Mouse (Mus musculus): ENCODE results near the gene Ppp1r18. TPM values are rescaled to one million over a fixed set of nuclear protein-coding genes. Genes with fewer than 3 reads are reported as not detected.

Gene Ppp1r18
- total RNA-seq, 1 experiment from 2014 or later = 36.8 TPM

DNA sequence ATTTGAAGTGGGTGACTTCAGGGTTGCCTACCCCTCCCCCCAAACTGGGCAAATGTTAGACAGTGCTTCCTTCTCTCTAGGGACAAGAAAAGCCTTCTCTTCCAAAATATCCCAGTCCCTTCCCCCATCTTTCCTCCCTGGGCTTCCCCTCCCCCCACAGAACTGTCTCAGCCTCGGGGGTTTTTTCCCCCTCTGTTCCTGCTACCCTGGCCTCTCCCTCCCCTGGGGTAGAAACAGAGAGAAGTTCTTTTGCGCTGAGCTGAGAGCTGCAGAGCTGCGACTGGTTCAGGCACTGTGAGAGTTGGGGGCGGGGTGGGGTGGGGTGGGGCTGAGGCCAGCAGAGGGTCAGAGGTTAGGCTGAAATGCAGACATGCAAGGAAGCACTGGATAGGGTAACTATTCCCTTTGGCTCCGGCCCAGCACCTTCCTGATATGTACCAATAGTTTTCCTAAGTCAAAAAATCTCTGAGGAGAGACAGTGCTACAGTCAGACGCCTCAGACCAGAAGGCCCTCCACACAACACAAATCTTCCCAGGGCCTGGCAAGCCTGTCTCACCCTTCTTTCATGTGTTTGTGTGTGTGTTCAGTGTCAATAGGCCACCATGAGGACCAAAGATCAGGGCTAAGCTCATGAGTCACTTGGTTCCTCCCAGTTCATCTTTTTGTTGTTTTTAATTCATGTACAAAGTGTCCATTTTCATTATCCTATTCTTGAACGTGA is 4.1 kb downstream of the Ppp1r18 start:
- DNase-seq = peak; percentile 57

- peak; percentile 62 for DNase-seq
Measured at GRCm38 (mm10) chr17:35870151-35870883, 4.9 kb downstream of the Ppp1r18 start.

GRCm38 (mm10) chr17:35870884-35871696 is 5.7 kb downstream of the Ppp1r18 start:
- no peak for DNase-seq

- peak; percentile 94 for DNase-seq
Measured at GRCm38 (mm10) chr17:35873774-35874519, 8.6 kb downstream of the Ppp1r18 start.

DNA sequence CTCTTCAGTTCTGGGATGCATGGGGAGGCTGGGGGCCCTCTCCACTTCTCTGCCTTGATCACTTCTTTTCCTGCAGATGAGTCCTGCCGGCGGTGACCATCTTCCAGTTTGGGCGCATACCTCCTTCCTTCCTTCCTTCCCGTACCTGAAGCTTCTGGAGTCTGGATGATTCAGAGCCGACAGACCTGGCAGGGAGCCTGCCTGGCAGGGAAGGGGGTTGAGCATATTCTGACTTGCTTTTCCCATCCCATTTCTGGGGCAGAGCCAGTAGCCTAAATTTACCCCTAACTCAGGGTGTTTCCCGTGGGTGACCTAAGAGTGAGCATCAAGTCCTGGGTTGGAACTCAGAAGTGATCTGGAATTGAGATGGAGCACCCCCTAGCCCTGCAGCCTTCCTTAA is 9.3 kb downstream of the Ppp1r18 start:
- no peak for DNase-seq

GRCm38 (mm10) chr17:35879245-35880057 is 14.1 kb downstream of the Ppp1r18 start, which contains the start of gene Dhx16:
Dhx16 (plus strand) TSS chr17:35879819.
- DNase-seq = peak; percentile 95

DNA sequence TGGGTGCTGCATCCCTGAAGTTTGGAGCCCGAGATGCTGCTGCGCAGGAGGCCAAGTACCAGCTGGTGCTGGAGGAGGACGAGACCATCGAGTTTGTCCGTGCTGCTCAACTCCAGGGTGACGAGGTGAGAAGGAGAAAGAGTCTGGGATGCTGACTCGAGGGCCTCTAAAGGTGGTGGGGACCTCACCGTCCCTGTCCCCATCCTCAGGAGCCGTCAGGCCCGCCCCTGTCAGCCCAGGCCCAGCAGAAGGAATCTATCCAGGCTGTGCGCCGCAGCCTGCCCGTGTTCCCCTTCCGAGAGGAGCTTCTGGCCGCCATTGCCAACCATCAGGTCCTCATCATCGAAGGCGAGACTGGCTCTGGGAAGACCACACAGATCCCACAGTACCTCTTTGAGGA is 17.5 kb downstream of the Ppp1r18 start:
- DNase-seq = no peak

GRCm38 (mm10) chr17:35883777-35884176 is 18.4 kb downstream of the Ppp1r18 start:
- no peak for DNase-seq

GRCm38 (mm10) chr17:35887725-35888124 is 22.3 kb downstream of the Ppp1r18 start:
- no peak for DNase-seq

DNA sequence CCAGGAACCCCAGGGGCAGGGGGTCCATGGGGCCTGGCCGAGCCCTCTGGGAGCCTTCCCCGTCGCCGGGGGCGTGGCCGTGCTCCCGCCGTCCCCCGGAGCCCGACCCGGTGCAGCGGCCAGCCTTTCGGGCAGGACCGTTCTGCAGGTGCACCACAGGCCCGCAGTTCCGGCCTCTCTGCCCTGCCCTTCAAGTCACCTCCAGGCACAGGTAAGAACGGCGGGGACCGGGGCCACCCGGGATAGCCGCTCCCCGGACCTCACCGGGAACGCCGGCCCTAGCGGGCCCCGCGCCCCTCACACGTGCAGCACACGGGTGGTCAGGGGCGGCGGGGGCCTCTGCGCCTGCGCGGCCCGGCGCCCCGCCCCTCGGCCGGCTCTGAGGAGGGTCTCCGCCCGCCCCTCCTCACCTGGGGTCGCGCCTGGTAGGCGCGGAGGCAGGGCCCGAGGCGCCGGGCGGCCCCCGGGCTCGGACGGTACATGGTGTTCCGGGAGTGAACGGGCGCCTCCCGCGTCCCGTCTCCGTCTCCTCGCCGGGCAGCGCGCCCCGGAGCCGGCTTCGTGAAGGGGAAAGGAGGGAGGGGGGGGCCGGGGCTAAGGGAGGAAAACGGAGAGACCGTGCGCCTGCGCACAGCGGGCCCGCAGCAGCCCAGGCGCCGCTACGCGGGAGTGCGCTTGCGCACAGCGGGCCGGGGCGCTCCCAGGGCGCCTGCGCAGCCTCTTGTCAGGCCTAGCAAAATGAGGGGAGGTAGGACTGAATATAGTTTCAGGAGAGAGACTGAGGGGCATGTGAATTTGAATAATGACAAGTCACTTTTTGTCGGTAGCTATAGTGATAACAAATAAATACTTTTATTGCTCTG is 31.6 kb downstream of the Ppp1r18 start, which contains the start of gene 2310061I04Rik:
2310061I04Rik (minus strand) TSS at position 651 of the 863 bp plus-strand sequence.
- DNase-seq = peak; percentile 93

DNA sequence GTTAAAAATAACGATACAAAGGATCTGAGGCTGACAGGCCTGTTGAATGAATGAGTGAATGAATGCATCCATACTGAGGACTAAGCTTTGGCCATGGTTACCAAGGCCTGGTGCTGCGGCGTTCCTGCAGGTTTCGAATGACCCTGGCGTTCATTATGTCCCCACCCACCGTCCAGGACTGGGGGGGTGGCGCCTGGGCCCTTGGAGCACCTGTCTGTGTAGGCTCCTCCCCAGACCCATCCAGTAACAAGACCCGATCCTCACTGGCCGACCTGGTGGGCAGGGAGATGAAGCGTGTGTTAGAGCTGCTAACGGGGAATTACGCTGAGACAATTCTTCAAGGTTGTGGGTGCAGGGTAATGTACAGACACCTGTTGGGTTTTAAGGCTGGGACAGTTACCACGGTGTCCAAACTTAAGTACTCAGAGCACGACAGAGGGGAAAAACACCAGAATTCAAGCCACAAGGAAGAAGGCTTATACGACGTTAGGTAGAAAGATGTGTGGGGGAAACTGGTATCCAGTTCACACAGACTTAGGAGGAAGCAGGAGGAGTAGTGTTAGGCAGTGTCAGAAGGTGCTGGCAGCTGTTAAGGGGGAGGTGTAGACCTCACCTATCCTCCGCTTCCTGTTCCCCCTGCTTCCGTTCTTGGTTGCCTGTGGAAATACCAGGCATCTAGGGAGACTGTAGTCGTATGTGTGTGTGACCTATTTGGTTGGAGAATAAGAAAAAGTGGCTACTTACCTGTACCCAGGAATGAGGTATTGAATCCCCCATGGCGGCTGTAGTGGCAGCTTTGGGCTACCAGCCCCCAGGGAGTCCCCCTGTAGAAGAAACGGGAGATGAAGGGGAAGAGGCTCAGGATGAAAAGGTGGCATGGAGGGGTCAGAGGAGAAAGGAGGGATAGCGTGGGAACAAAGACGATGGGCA is 32.5 kb downstream of the Ppp1r18 start:
- DNase-seq = no peak

GRCm38 (mm10) chr17:35900636-35901035 is 35.2 kb downstream of the Ppp1r18 start:
- no peak for DNase-seq

GRCm38 (mm10) chr17:35903343-35903991 is 38.1 kb downstream of the Ppp1r18 start:
- no peak for DNase-seq

DNA sequence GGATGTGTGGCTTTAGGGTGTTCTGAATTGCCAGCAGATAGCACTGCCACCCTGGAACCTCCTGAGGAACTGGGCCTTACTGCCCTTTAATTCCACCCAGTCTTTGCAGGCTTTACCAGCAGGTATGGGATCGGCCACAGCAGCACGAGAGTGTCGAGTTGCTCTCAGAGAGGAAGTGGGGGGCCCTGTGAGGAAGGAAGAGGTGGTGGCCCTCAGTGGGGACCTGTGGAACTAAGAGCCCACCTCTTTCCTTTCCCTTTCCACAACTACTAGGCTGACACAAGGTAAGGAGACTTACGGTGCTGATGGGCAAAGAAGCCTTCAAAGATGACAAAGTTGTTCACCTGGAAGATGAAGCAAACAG is 38.6 kb downstream of the Ppp1r18 start:
- no peak for DNase-seq

GRCm38 (mm10) chr17:35905587-35905986 is 40.2 kb downstream of the Ppp1r18 start:
- no peak for DNase-seq

DNA sequence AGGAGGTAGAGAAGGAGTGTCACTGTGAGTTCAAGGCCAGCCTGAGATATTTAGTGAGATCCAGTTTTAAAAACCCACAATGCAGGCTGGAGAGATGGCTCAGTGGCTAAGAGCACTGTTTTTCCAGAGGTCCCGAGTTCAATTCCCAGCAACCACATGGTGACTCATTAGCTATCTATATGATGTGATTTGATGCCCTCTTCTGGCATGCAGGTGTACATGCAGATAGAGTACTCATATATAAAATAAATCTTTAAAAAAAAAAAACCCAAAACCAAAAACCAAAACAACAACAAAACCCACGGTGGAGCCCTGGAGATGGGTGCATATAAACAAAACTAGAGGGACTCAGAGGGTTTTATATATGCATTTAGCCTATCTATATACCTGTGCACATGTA is 42.2 kb downstream of the Ppp1r18 start:
- no peak for DNase-seq

GRCm38 (mm10) chr17:35909186-35909918 is 44.0 kb downstream of the Ppp1r18 start:
- DNase-seq = no peak

- peak; percentile 96 for DNase-seq
Measured at GRCm38 (mm10) chr17:35909919-35910369, 44.6 kb downstream of the Ppp1r18 start, which contains the start of gene Atat1. Atat1 (minus strand) TSS chr17:35910075.

All from adrenal gland, postnatal 25 days (tissue).